9 mouse cellular contexts compared by ENCODE assay signal in genomic region chr4:45591405-45592315, GRCm38 (mm10). TPM values are rescaled to one million over a fixed set of nuclear protein-coding genes. Genes with fewer than 3 reads are reported as not detected.
DNase-seq lines count a peak whose midpoint lies in the region; ATAC-seq lines count a peak whose summit lies in the region.
"Had no signal": no experiment of that assay in that cellular context is flagged by ENCODE, and none has a peak within 500 bp of the region (broad histone marks: within the 10 kb centered on the region; RNA-seq: fewer than 3 reads in every experiment).

No protein-coding gene starts in this region.

- no peak overlapping the region for H3K9ac ChIP-seq in liver, embryonic 11.5 days (ENCODE audit: low read depth, low read length)
- H3K9ac ChIP-seq in limb, embryonic 13.5 days: peak overlapping the region; percentile 20; the same call in 1 of the 2 replicates
- no peak overlapping the region for H3K9ac ChIP-seq in stomach, embryonic 15.5 days

- ATAC-seq in liver, embryonic 11.5 days (replicated peaks; ENCODE audit: low FRiP score): no peak
- ATAC-seq in limb, embryonic 13.5 days (ENCODE audit: low FRiP score, low read depth): no peak
- ATAC-seq in stomach, embryonic 15.5 days (ENCODE audit: insufficient read depth, low FRiP score, low read depth): no peak
- ATAC-seq in megakaryocyte progenitor cell, adult 5-6 weeks (replicated peaks; ENCODE audit: poor library complexity): no peak

- H3K4me1 ChIP-seq in liver, embryonic 11.5 days (replicated peaks; ENCODE audit: control insufficient read depth, insufficient read depth, low read length): no peaks in the 10 kb centered on the region
- peaks cover 27% of the 10 kb centered on the region for H3K4me1 ChIP-seq in hindbrain, embryonic 10.5 days (replicated peaks)
- peaks cover 10% of the 10 kb centered on the region for H3K4me1 ChIP-seq in limb, embryonic 13.5 days
- H3K4me1 ChIP-seq in stomach, embryonic 15.5 days: 0 out of 2 replicates have a peak, but pooled peaks cover 2% of the 10 kb centered on the region

- peaks cover 28% of the 10 kb centered on the region for H3K27me3 ChIP-seq in liver, embryonic 11.5 days (replicated peaks; ENCODE audit: control insufficient read depth, insufficient read depth, low read length)
- peaks cover 38% of the 10 kb centered on the region for H3K27me3 ChIP-seq in hindbrain, embryonic 10.5 days (ENCODE audit: insufficient read depth, poor library complexity, severe bottlenecking)
- peaks cover 59% of the 10 kb centered on the region for H3K27me3 ChIP-seq in limb, embryonic 13.5 days
- H3K27me3 ChIP-seq in stomach, embryonic 15.5 days (replicated peaks): no peaks in the 10 kb centered on the region

- peak overlapping the region; percentile 61 for H3K4me2 ChIP-seq in liver, embryonic 11.5 days
- H3K4me2 ChIP-seq in limb, embryonic 13.5 days (replicated peaks): peak overlapping the region; percentile 52
- peak overlapping the region; percentile 46 for H3K4me2 ChIP-seq in stomach, embryonic 15.5 days

- 8% methylated on average over 23 of the region's 23 CpGs for WGBS in liver, embryonic 11.5 days
- 2% methylated on average over 23 of the region's 23 CpGs for WGBS in hindbrain, embryonic 10.5 days
- WGBS in limb, embryonic 13.5 days: 5% methylated on average over 23 of the region's 23 CpGs
- 14% methylated on average over 23 of the region's 23 CpGs for WGBS in stomach, embryonic 15.5 days

- no peaks in the 10 kb centered on the region for H3K9me3 ChIP-seq in liver, embryonic 11.5 days (ENCODE audit: control insufficient read depth, low read length)
- H3K9me3 ChIP-seq in hindbrain, embryonic 10.5 days: peaks cover 5% of the 10 kb centered on the region; the same call in 1 of the 2 replicates
- H3K9me3 ChIP-seq in limb, embryonic 13.5 days: no peaks in the 10 kb centered on the region
- no peaks in the 10 kb centered on the region for H3K9me3 ChIP-seq in stomach, embryonic 15.5 days

- no peak overlapping the region for H3K27ac ChIP-seq in liver, embryonic 11.5 days (ENCODE audit: low read depth, low read length)
- H3K27ac ChIP-seq in hindbrain, embryonic 10.5 days: peak overlapping the region; percentile 79
- no peak overlapping the region for H3K27ac ChIP-seq in limb, embryonic 13.5 days
- no peak overlapping the region for H3K27ac ChIP-seq in stomach, embryonic 15.5 days

- H3K36me3 ChIP-seq in liver, embryonic 11.5 days (ENCODE audit: control insufficient read depth, insufficient read depth, low read length): no peaks in the 10 kb centered on the region
- H3K36me3 ChIP-seq in hindbrain, embryonic 10.5 days: no peaks in the 10 kb centered on the region
- no peaks in the 10 kb centered on the region for H3K36me3 ChIP-seq in limb, embryonic 13.5 days
- H3K36me3 ChIP-seq in stomach, embryonic 15.5 days: no peaks in the 10 kb centered on the region

- no peak for DNase-seq in liver, embryonic 11.5 days (ENCODE audit: low spot score)
- no peak for DNase-seq in liver
- DNase-seq in hindbrain, embryonic 10.5 days (ENCODE audit: low spot score): peak; percentile 57
- no peak for DNase-seq in adrenal gland, postnatal 36 days
- no peak for DNase-seq in layer of hippocampus, adult 9-10 months (ENCODE audit: low spot score)

- H3K4me3 ChIP-seq in liver, embryonic 11.5 days (ENCODE audit: low read depth, low read length): peak overlapping the region; percentile 23; the same call in 1 of the 2 replicates
- H3K4me3 ChIP-seq in hindbrain, embryonic 10.5 days: peak overlapping the region; percentile 49
- H3K4me3 ChIP-seq in limb, embryonic 13.5 days: peak overlapping the region; percentile 24
- peak overlapping the region; percentile 4; the same call in 1 of the 2 replicates for H3K4me3 ChIP-seq in stomach, embryonic 15.5 days (replicated peaks)
- H3K4me3 ChIP-seq: myocyte had no signal

RNA-seq across cellular contexts. Expression of gene Shb, which starts 59.4 kb away (rescaled TPM):
- 6.1 and 6.2 TPM in 2 replicates for polyA plus RNA-seq in liver, embryonic 11.5 days (2014; fragmentation: Nextera tagmentation; extraction: Ambion mirVana)
- polyA plus RNA-seq in hindbrain, embryonic 10.5 days (2016; fragmentation: Nextera tagmentation; extraction: Ambion mirVana): 3.2 and 3.7 TPM in 2 replicates
- 3.9 TPM in 2 replicates for polyA plus RNA-seq in limb, embryonic 13.5 days (2015; fragmentation: Nextera tagmentation; extraction: Ambion mirVana)
- 5.4 and 5.8 TPM in 2 replicates for polyA plus RNA-seq in stomach, embryonic 15.5 days (2015; fragmentation: Nextera tagmentation; extraction: Ambion mirVana)
- total RNA-seq in adrenal gland, postnatal 36 days (2021): 100 to 1,000 TPM in 1 of 2 experiments, 10 to 100 TPM in 1; 51.4 to 110 TPM
- 1.5 TPM in 2 replicates for total RNA-seq in megakaryocyte progenitor cell, adult 5-6 weeks (2015)
- total RNA-seq in megakaryocyte progenitor cell, adult 5-6 weeks (2017): 2.0 and 2.8 TPM in 2 replicates
